Mouse (Mus musculus) lung, postnatal 0 days (tissue): ENCODE measurements around the gene 1520401A03Rik. TPM values are rescaled to one million over a fixed set of nuclear protein-coding genes. Genes with fewer than 3 reads are reported as not detected.

Experiments used
- ATAC-seq: fragments of 200-750 bp; cut with Nextera tagmentation; 2 replicates; pipeline ENCODE4 v1.8.0; 2017; ENCODE audit warnings: moderate library complexity
- DNase-seq: peaks from one replicate; pipeline ENCODE4 v3.0.0-alpha.2; 2016; ENCODE audit warnings: low spot score
- H3K27ac ChIP-seq: fragments of 300-500 bp; sonication (generic); 2 replicates; pipeline ENCODE4 v1.5.1; 2014; ENCODE audit warnings: antibody characterized with exemption, mild to moderate bottlenecking, low read length, mixed read lengths
- H3K27me3 ChIP-seq: fragments of 300-500 bp; sonication (generic); replicated peaks from 2 replicates; pipeline ENCODE4 v1.6.1; 2014; ENCODE audit warnings: low read length, mixed read lengths; ENCODE audit not compliant: insufficient read depth
- H3K36me3 ChIP-seq: fragments of 300-500 bp; sonication (generic); 2 replicates; pipeline ENCODE4 v1.6.1; 2014; ENCODE audit warnings: low read length, mixed read lengths; ENCODE audit not compliant: insufficient read depth
- H3K4me1 ChIP-seq: fragments of 300-500 bp; sonication (generic); 2 replicates; pipeline ENCODE4 v1.6.1; 2014; ENCODE audit warnings: antibody characterized with exemption, low read depth, low read length, mixed read lengths; ENCODE audit not compliant: insufficient read depth
- H3K4me2 ChIP-seq: fragments of 300-500 bp; sonication (generic); replicated peaks from 2 replicates; pipeline ENCODE4 v1.6.1; 2014; ENCODE audit warnings: low read depth, mild to moderate bottlenecking, low read length, moderate library complexity, mixed read lengths
- H3K4me3 ChIP-seq: fragments of 300-500 bp; sonication (generic); 2 replicates; pipeline ENCODE4 v1.5.1; 2014; ENCODE audit warnings: low read depth, low read length
- H3K9ac ChIP-seq: fragments of 300-500 bp; sonication (generic); replicated peaks from 2 replicates; pipeline ENCODE4 v1.6.1; 2014; ENCODE audit warnings: low read depth, mild to moderate bottlenecking
- H3K9me3 ChIP-seq: fragments of 300-500 bp; sonication (generic); 2 replicates; pipeline ENCODE4 v1.6.1; 2016; ENCODE audit warnings: low read length, mixed read lengths
- CTCF ChIP-seq: IDR thresholded peaks from 2 replicates; pipeline ENCODE4 v1.5.1; 2016; ENCODE audit warnings: antibody characterized with exemption, mild to moderate bottlenecking
- EP300 ChIP-seq: IDR thresholded peaks from 2 replicates; pipeline ENCODE4 v1.6.1; 2016; ENCODE audit warnings: antibody characterized with exemption, mild to moderate bottlenecking, control low read depth
- whole genome bisulfite sequencing: fragments of 180-500 bp; shearing (Covaris S2); extraction: QIAGEN DNeasy Blood & Tissue Kit; methylation state at CpG from one replicate; pipeline ENCODE4 v1.1.7; 2014; 5-methylcytosine and 5-hydroxymethylcytosine counted together
- polyA plus RNA-seq: library from polyadenylated mRNA; unstranded; fragments of >200 nt; fragmentation: Nextera tagmentation; extraction: Ambion mirVana; gene quantifications from 2 replicates; pipeline ENCODE4 v1.2.1, GENCODE M21; 2015

Gene 1520401A03Rik
- polyA plus RNA-seq, 1 experiment from 2014 or later: 0.20 TPM

GRCm38 (mm10) chr17:23730441-23730840 is 7.9 kb upstream of the 1520401A03Rik start:
- Histone ChIP-seq H3K9me3 (no peaks in the 10 kb centered on the region), H3K27me3 (no peaks in the 10 kb centered on the region), H3K4me1 (peaks cover 3% of the 10 kb centered on the region; the same call in 1 of the 2 replicates), H3K9ac (no peak overlapping the region), H3K4me2 (no peak overlapping the region), H3K27ac (no peak overlapping the region), H3K36me3 (no peaks in the 10 kb centered on the region), H3K4me3 (no peak overlapping the region)
- 44% methylated on average over 1 of the region's 1 CpGs for whole genome bisulfite sequencing
- no peak for ATAC-seq
- DNase-seq: no peak
- TF ChIP-seq CTCF: no peak
- no peak for TF ChIP-seq EP300

DNA sequence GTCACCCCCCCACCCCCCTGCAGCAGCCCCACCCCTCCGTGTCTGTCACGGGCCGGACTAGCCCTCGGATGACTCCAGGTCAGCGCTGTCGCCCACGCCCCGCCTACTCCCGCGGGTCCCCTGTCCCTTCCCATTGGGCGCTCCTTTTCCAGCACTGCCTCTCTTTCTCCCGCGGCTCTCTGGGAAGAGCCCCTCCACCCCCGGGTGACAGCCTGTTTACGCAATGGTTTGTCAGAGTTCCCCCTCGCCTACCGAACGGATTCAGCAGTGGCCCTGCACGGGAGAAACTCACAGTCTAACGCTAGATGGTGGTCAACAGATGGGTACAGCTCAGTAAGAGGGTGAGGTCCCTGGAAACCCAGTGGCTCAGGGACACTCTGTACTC is 4.2 kb upstream of the 1520401A03Rik start:
- Histone ChIP-seq H3K4me2 (peak overlapping the region; percentile 88), H3K4me3 (peak overlapping the region; percentile 81), H3K27me3 (no peaks in the 10 kb centered on the region), H3K36me3 (no peaks in the 10 kb centered on the region), H3K27ac (peak overlapping the region; percentile 84), H3K4me1 (peaks cover 3% of the 10 kb centered on the region; the same call in 1 of the 2 replicates), H3K9me3 (no peaks in the 10 kb centered on the region), H3K9ac (peak overlapping the region; percentile 36; the same call in 1 of the 2 replicates)
- peak; percentile 97 for DNase-seq
- peak; percentile 37; the same call in 1 of the 2 replicates for TF ChIP-seq EP300
- peak; percentile 60 for TF ChIP-seq CTCF
- WGBS: under 1% methylated on average over 20 of the region's 20 CpGs
- ATAC-seq: peak; percentile 93

DNA sequence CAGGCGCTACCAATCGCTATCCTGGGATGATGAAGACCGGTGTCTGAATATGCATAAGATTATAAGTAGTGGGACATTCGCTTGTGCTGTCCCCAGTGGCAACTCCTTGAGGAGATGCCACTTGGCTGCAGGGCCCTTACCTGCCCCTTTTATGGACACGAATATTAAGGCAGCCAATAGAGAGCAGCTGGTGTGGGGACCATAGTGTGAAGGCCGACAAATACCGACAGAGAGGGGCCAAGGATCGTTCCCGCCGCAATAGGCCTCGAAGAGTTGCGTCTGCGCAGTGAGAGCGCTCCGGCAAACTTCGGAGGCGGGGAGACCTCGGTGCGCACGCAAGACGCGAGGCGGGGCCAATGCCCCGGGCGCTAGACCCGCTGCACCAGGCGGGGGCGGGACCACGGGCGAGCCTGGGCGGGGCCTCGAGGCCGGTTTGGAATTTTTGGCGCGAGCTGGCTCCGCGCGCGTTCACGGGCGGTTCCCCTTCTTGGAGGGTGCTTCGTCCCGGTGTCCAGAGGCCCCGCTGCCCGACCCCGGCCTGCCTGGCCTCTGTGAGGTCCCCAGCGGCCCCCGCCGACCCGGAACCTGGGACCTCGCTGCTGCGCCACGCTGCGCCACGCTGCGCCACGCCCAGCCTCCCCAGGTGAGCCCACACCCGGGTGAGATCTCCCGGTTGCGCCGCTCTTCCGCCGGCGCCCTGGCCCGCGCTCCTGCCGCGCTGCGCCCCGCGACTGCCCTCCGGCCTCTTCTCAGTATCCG is 3.6 kb upstream of the 1520401A03Rik start, which contains the start of gene Pkmyt1:
Gene Pkmyt1 (plus strand): TSS at position 338 of the 759 bp plus-strand sequence.
- H3K36me3 ChIP-seq: no peaks in the 10 kb centered on the region
- DNase-seq: peak; percentile 96
- H3K4me1 ChIP-seq: peaks cover 3% of the 10 kb centered on the region; the same call in 1 of the 2 replicates
- 2% methylated on average over 52 of the region's 73 CpGs for WGBS
- TF ChIP-seq CTCF (peak; percentile 18; the same call in 1 of the 2 replicates), EP300 (no peak)
- peak within 1 kb of the TSS; percentile 84 for H3K27ac ChIP-seq
- H3K27me3 ChIP-seq: no peaks in the 10 kb centered on the region
- H3K9ac ChIP-seq: peak within 1 kb of the TSS; percentile 36; the same call in 1 of the 2 replicates
- H3K4me2 ChIP-seq: peak within 1 kb of the TSS; percentile 88
- ATAC-seq: peak; percentile 95
- peak within 1 kb of the TSS; percentile 81 for H3K4me3 ChIP-seq
- no peaks in the 10 kb centered on the region for H3K9me3 ChIP-seq

- DNase-seq (peak; percentile 37), ATAC-seq (no peak)
- 36% methylated on average over 4 of the region's 4 CpGs for WGBS
- H3K27me3 ChIP-seq: no peaks in the 10 kb centered on the region
- peak overlapping the region; percentile 88 for H3K4me2 ChIP-seq
- H3K9ac ChIP-seq: peak overlapping the region; percentile 13; the same call in 1 of the 2 replicates
- peaks cover 3% of the 10 kb centered on the region; the same call in 1 of the 2 replicates for H3K4me1 ChIP-seq
- no peaks in the 10 kb centered on the region for H3K9me3 ChIP-seq
- no peaks in the 10 kb centered on the region for H3K36me3 ChIP-seq
- H3K27ac ChIP-seq: peak overlapping the region; percentile 84; the same call in 1 of the 2 replicates
- TF ChIP-seq EP300 (no peak), CTCF (no peak)
- H3K4me3 ChIP-seq: peak overlapping the region; percentile 81; the same call in 1 of the 2 replicates
Observed at GRCm38 (mm10) chr17:23725477-23725876, 2.9 kb upstream of the 1520401A03Rik start.

DNA sequence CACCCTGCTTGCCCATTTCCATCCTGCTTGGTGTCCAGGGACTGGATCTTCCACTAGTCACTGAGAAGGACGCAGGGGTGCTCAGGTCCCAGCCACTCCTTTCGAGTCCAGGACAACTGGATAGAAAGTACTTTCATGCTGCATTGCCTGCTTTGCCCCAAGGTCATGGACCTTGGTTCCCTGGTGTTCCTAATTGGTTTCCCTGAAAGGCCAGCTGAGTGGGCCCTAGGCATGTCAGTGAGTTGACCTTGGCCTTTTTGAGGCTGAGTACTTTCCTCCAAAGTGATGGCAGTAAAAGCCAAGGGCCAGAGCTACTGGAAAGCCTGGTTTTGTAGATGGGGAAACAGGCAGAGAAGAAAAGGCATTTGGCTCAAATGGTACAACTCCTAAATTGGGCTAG is 697 bp downstream of the 1520401A03Rik start:
- Histone ChIP-seq H3K9ac (no peak overlapping the region), H3K4me2 (no peak overlapping the region), H3K4me3 (no peak overlapping the region), H3K9me3 (no peaks in the 10 kb centered on the region), H3K27ac (no peak overlapping the region), H3K4me1 (no peaks in the 10 kb centered on the region; the same call in 1 of the 2 replicates), H3K27me3 (no peaks in the 10 kb centered on the region), H3K36me3 (no peaks in the 10 kb centered on the region)
- DNase-seq (no peak), ATAC-seq (no peak)
- TF ChIP-seq CTCF: no peak
- TF ChIP-seq EP300: no peak
- WGBS: 91% methylated on average over 2 of the region's 2 CpGs

DNA sequence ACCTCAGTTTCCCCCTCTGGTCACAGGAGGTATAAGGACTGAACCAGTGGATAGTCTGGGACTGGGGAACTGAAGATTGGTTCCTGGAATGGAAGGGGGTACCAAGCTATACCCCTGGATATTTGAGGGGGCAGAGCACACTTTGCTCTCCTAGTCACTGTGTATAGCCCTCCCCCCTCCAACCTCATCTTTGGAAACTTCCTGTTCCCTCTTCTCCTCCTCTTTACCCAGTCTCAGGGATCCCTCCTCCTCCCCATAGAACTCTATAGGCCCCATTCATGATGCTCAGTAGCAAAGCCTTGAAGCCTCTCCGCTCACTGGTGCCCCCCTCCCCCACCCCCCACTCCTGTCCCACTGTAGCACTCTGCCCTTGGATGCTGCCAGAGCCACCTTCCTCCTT is 3.1 kb downstream of the 1520401A03Rik start:
- TF ChIP-seq CTCF: no peak
- TF ChIP-seq EP300: no peak
- no peak for DNase-seq
- H3K4me2 ChIP-seq: no peak overlapping the region
- H3K36me3 ChIP-seq: no peaks in the 10 kb centered on the region
- H3K4me1 ChIP-seq: no peaks in the 10 kb centered on the region
- 21% methylated on average over 1 of the region's 1 CpGs for WGBS
- no peaks in the 10 kb centered on the region for H3K9me3 ChIP-seq
- no peak overlapping the region for H3K4me3 ChIP-seq
- no peak for ATAC-seq
- H3K27me3 ChIP-seq: no peaks in the 10 kb centered on the region
- no peak overlapping the region for H3K9ac ChIP-seq
- H3K27ac ChIP-seq: no peak overlapping the region
